Mouse (Mus musculus) ZHBTc4 (cell line): ENCODE measurements around the gene B4gat1.
A peak's percentile ranks its signal among the peaks of the same experiment; 100 is the strongest.

ENCODE experiments used
- DNase-seq: peaks from one replicate; pipeline ENCODE4 v3.0.0-alpha.2; 2011; ENCODE audit warnings: low read depth, low spot score

Gene B4gat1

GRCm38 (mm10) chr19:5058801-5059771 lies 20.5 kb downstream of the B4gat1 start:
- peak; percentile 88 for DNase-seq

- DNase-seq, result peak; percentile 76
These were observed 22.0 kb downstream of the B4gat1 start for GRCm38 (mm10) chr19:5060365-5061330.

GRCm38 (mm10) chr19:5062041-5062440 lies 23.4 kb downstream of the B4gat1 start:
- DNase-seq, result no peak

GRCm38 (mm10) chr19:5062446-5062845 lies 23.8 kb downstream of the B4gat1 start:
- no peak for DNase-seq

GRCm38 (mm10) chr19:5065104-5065503 lies 26.5 kb downstream of the B4gat1 start:
- no peak for DNase-seq

GRCm38 (mm10) chr19:5067040-5067799 lies 28.6 kb downstream of the B4gat1 start:
- DNase-seq, result peak; percentile 49

GRCm38 (mm10) chr19:5067867-5068569 lies 29.4 kb downstream of the B4gat1 start, which contains the start of gene Cd248:
TSS of gene Cd248 (plus strand) at chr19:5068078.
- DNase-seq, result peak; percentile 51

- no peak for DNase-seq
These were observed 30.1 kb downstream of the B4gat1 start for GRCm38 (mm10) chr19:5068570-5069234.

GRCm38 (mm10) chr19:5069486-5069885 lies 30.9 kb downstream of the B4gat1 start:
- no peak for DNase-seq

GRCm38 (mm10) chr19:5069978-5070377 lies 31.4 kb downstream of the B4gat1 start:
- DNase-seq, result no peak

- DNase-seq, result no peak
These were observed 32.5 kb downstream of the B4gat1 start for GRCm38 (mm10) chr19:5071077-5071476.

- DNase-seq, result peak; percentile 98
These were observed 33.1 kb downstream of the B4gat1 start for GRCm38 (mm10) chr19:5071545-5072369.

- DNase-seq, result peak; percentile 90
These were observed 33.9 kb downstream of the B4gat1 start for GRCm38 (mm10) chr19:5072389-5073019.

- peak; percentile 88 for DNase-seq
These were observed 34.4 kb downstream of the B4gat1 start for GRCm38 (mm10) chr19:5073028-5073427.

GRCm38 (mm10) chr19:5073518-5073917 lies 34.9 kb downstream of the B4gat1 start:
- DNase-seq, result no peak

GRCm38 (mm10) chr19:5079279-5079678 lies 40.7 kb downstream of the B4gat1 start:
- no peak for DNase-seq

- no peak for DNase-seq
These were observed 43.4 kb downstream of the B4gat1 start for GRCm38 (mm10) chr19:5082005-5082404.

- DNase-seq, result peak; percentile 61
These were observed 44.0 kb downstream of the B4gat1 start for GRCm38 (mm10) chr19:5082596-5082995.
